Mouse (Mus musculus) right cerebral cortex, postnatal 14 days (tissue): ENCODE data around the gene Zdhhc9.

Experiments used
- DNase-seq: peaks from one replicate; pipeline ENCODE4 v3.0.0; 2022

Zdhhc9 gene

DNA sequence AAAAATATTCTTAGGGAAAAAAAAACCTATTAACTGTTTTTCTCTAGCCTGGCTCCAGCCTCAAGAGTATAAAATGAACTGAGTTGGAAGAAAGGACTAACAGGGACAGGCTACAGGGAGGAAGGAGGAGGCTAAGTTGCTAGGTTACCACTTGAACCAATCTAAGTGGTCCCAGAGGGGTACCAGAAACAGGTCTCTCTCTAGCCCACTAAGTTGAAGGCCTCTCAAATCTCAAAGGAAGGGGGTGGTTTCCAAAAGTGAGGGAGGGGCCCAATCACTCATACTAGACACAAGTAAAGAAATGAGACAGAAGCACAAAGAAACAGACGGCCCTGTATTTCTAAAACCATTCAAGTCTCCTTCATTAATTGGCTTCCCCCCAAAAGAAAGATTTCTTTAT lies 38.8 kb downstream of the Zdhhc9 start:
- no peak for DNase-seq

DNA sequence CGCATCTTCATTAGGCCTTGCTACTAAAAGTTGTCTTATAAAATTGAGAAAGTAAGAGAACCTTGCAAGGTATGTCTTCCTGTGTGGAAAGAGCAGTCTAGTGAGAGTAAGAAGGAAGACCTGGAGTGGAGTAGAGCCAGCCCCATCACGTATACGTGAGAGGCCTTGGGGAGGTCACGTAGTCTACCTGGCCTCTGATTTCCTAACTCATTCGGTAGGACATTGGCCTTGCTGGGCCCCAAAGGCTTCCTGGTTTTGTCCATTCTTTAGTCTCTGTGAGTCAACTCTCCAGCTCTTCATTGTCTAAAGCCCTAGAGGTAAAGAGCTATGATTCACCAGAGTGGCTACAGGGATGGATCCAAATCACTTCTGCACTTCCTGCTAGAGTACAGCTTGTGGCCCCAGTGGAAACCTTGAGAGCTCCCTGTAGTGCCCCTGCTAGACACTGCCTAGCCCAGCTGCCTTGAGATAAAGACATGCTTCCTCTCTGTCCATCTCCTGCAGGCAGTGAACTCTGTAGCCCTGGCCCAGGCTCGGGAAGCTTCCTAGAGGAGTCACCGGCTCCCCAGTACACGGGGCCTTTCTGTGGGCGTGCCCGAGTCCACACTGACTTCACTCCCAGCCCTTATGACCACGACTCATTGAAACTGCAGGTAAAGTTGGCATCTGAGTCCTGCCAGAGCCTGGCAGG lies 50.3 kb downstream of the Zdhhc9 start:
- DNase-seq, result no peak

DNA sequence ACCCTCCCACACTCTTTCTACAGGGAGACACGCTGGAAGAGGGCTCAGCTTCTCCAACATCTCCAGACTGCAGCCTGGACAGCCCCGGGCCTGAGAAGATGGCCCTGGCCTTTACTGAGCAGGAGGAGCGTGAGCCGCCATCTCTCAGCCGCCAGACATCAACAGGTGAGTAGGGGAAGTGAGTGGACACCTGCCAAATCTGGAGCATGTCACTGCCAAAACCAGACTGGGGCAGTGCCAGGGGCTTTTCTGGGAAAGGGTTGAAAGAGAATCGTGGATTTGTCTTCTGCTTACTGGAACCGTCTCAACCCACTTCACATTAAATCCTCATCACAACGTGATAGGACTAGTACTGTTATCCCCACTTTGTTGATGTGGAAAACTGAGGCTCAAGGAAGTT lies 51.3 kb downstream of the Zdhhc9 start:
- no peak for DNase-seq

DNA sequence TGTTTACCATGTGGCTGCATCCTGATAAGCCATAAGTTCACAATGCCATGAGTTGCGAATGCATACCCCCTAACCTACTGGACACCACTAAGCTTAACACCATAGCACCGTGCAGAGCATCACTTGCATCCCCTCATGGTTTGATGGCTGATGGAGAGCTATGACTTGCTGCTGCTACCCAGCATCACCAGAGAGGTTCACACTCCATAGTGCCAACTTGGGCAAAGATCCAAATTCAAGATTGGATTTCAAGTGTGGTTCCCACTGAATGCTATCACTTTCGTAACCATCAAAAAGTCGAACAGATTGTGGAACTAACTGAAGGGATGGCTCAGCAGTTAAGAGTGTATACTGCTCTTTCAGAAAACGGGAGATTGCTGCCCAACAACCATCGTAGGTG lies 53.2 kb downstream of the Zdhhc9 start:
- DNase-seq, result no peak

DNA sequence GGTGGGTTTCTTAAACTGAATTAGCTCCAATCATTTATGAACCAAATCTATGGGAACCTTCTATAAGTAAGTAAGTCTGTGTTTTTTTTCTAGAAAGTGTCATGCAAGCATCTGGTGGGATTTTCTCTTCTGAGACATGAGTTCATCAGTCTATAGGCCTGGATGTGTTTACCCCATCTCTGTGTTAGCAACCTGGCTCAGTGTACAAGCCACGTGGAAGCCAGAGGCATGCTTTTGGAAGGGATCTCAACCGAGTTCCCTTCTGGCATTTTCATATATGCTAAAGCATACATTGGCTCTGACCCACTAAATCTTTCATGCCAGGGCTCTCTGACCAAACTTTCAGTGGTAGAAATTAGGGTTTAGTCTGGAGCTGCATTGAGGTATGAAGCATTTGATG lies 54.7 kb downstream of the Zdhhc9 start:
- no peak for DNase-seq

DNA sequence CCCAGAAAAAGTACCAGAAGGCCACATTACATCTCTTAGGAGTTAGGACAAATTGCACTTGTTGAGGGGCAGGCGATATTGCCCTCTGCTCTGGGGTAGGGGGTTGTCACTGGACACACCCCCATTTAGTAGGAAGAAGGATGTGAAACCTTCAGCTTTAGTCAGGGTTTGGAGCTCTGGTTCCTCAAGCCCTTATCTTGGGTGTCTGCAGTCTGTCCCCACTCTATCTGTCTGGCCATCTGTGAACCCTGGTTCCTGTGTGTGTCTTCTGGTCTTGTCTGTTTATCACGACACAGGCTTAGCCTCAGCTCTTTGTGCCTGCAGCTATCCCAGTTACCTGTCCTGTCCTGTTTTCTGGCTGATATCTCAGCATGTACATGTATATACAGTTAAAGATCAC lies 55.3 kb downstream of the Zdhhc9 start:
- no peak for DNase-seq

DNA sequence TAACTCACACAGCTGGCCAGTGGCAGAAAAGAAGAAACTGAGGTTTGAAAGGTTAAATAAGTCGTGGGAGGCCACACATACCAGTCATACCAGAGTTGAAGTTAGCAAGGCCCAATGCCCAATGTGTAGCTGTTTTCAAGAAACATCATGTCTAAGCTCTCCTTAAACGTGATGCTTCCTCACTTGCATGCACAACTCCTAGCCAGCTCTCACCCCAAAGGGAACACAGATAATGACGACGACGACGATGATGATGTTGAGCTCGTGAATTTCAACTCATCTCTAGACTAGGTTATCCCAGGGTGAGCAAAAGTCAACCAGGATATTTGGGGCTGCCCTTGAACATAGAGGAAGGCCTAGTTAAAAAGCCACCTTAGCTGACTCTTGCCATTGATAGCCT lies 56.6 kb downstream of the Zdhhc9 start:
- no peak for DNase-seq

DNA sequence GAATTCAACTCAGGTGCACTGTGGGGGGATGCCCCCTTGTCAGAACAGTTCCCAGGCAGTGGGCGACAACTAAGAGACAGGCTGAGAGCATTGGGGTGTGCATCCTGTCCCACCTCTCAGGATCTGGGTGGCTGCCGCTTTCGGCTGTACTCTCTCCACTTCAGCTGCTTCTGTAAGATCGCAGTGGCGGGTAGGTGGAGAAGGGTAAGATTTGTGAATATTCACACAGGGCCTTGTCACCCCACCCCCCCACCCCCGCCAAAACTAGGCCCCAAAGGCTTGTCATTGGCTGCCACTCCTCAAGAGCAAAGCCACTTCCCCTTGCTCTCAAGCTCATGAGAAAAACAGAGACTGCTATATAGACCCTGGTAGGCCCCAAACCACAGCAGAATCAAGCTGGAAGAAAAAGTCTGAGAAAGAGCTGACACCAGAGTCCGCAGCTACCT lies 60.9 kb downstream of the Zdhhc9 start:
- no peak for DNase-seq

DNA sequence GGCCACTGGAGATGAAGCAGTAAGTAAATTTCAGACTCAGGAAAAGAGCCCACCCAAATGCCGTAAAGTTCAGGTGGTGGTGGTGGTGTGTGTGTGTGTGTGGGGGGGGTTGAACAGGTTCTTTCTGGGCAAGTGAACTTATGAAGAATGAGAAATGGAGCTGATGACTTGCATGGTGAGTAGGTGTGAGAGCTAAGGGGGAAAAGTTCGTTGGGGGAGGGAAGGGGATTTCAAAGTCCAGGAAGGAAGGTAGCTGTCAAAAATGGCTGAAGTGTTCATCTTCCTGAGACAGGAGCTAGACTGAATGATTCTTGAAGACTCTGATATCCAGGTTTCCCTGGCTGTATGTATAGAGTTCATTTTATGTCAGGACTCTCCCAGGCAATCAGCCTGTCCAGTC lies 61.5 kb downstream of the Zdhhc9 start:
- no peak for DNase-seq

DNA sequence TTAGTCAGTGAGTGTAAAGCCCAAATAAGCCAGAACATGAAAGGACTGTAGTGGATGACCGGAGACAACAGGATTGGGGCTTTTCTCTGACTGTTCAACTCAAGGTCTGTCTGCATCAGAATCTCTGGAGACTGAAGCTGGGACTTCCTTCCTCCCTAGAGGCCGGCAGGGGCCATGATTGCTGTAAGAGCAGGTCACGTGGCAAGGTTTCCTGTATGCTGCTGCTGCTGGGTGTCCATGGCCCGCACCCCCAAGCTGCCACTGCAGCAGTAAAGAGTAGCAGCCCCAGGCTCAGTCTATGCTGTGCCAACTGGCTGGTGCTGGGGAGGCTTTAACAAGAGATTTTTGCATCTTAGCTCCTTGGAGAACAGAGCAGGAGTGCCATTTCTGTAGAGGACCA lies 62.4 kb downstream of the Zdhhc9 start, which contains the start of gene Sash3:
Gene Sash3, plus strand, starts transcription at position 175 of the 400 bp plus-strand sequence.
- no peak for DNase-seq

DNA sequence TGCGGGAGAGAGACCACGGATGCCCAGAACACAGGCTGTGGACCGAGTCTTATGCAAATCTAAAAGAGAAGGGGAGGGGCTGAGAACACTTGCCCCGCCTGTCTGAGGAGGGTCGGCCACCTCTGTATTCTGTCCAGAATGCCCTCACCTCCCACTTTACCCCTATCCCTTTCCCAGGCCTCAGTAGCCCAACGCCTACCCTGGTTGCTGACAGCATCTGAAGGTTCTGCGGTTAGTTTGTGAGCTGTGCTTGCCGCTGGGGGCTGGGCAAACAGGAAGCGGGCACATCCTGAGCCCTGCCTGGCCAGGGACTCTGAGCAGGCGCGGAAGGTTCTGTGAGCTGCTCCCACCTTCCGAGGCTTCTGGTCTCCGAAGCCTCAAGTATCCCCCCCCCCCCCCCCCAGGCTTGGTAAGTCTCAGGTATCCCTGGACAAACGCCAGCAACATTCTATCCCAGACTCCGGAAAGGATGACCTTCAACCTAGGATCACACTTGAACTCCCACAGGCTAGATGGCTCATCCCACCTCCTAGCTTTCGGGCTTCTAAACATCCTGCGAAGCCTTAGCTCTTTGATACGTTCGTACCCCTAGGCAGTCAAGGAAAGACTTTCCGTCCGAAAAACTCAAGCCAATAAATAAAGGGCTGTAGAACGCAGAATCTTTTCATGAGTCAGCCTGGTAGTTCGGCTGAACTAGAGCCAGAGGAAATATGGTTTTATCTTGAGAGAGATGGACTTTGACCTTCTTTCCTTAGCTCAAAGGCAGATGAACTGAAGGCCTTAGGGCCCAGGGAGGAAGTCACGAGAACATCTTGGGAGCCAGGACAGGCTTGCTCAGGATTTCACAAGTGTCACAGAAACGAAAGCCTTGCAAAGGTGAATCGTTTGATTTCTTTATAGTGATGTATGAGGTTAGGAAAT lies 65.0 kb downstream of the Zdhhc9 start:
- DNase-seq, result no peak

DNA sequence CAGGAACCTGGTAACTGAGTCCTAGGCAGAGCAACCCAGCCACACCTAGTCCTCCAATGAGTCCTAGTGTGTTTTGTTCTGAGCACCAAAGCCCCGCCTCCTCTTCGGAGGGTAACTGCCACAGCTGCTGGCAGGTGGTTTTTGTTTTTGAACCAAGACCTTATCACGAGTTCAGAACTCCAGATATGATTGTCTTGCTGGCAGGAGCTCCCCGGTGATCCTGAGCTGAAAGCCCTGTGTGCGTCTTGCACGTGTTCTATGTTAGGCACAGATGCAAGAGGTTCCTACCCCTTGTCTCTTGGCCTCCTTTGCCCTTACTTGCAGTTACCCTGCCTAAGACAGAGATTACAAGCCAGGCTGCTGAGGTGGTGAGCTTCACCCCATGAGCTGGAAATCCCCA lies 67.2 kb downstream of the Zdhhc9 start:
- no peak for DNase-seq

DNA sequence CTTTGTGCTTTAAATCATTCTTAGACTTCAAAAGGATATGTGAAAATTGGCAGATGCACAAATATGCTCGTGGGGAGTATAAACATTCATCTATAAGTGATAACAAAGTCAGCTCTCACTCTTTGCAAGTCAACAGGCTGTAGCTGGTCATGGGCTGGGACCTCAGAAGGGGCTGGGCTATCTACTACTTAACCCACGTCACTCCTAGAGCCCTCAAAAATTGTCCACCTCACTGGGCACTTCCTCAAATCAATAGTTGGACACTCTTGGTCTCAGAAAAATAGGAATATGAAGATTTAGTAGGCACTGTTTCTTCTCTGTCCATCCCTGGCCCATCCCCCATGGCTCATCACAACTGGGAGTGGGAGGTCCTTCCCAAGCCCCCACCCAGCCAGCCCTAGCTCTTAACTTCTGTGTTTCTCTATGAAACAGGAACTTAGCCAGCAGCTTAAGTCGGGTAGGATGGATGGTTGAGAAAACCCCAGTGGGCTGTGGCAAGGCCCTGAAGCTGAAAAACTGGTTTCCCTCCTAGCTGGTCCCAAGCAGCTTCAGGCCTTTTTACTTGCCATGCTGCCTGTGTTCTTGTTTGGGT lies 68.3 kb downstream of the Zdhhc9 start:
- DNase-seq, result no peak

DNA sequence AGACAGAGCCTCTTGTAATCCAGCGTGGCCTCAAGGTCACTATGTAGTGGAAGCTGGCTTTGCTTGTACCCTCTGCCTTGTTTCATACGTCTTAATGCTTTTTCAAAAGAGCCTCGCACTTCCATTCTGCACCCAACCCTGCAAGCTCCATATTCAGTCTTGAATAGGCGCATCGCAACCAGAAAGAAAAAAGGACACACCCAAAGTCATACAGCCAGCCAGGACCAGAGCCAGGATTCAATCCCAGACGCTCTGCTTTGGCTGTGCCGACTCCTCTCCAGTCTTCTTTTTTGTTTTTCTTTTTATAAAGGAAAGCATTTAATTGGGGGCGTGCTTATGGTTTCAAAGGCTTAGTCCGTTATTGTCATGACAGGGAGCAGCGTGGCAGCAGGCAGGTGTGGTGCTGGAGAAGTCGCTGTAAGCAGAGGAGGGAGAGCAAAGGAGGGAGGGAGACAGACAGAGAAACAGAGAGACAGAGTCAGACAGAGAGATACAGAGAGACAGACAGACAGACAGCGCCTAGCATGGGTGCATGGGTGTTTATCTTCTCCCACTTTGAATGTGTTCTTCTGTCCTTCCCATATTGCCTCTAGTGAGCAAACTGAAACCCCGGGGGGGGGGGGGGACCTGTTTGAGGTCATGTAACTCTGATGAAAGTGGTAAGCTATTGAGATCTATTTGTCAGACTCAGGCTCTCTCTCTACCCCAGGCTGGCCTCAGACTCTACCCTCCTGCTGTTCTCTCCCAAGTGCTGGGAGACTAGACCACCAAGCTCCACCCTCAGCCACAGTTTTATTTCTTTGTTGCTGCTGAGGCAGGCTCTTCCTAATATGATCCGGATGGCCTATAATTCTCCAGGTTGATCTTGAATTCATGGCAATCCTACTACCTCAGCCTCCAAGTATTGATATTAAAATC lies 69.1 kb downstream of the Zdhhc9 start:
- DNase-seq, result no peak

DNA sequence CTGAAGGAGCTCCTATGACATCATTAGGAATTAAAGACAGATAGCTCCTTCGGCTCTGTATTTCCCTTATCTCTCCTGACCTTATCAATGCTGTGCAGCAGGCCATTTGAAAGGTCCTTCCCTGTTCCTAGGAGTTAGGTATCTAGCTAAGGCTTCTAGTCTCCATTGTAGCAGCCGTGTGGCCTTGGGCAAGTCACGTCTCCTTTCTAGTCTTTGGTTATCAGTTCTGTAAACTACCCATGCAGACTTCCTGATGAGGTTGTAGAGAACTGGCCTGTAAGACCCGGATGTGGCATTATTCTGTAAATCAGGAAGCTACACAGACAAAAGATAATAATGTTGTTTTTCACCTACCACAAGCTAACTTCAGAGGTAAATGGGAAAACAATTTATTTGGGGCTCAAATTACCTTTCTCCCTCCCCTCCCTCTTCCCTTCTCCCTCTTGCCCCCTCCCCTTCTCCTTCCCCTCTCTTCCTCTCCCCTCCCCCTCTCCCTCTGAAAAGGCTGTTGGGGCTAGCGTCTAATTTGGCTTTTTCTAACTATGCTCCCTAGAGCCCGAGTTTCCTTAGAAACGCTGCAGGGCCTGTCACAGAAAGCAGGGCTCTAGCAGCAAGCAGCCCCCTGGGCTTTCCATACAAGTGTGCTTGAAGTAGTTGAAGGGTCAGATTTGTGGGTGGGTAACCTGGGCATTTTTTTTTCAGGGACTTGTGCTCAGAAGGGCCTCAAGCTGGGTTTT lies 70.0 kb downstream of the Zdhhc9 start:
- no peak for DNase-seq

DNA sequence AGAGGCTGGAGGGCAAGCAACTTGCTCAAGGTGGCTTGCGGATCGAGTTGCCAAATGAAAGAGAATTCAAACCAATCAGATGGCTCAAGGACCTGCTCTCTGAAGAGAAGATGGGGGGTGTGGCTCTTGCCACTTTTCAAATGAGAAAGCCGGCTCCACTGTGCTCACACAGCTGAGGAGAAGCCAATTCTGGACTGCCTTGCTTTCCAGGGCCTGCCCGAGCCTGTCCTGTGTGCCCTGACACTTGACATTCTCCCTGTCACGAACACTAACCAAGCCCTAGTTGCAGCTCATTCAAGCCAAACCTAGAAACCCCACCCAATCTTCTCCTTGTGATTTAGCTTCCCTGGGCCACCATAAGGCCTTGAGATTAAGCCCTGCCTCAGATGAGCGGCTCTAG lies 70.7 kb downstream of the Zdhhc9 start:
- no peak for DNase-seq

DNA sequence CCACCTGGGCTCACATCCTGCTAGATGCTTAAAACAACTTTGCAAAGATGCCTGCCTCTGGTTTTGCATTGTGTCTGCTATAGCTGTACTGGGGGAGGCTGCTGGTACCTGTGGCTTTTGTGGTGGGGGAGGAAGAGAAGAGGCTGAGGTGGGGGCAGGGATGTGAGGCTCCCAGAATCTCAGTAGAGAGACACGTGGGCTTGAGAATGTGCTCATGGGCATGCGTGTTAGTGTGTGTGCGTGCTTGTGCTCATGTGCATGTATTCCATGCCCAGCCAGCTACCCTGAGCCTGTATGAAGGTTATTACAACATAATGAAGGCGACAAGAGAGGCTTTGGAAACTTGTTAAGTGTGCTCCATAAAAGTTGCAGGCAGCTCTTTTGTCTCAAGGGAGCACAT lies 71.7 kb downstream of the Zdhhc9 start:
- DNase-seq, result no peak

DNA sequence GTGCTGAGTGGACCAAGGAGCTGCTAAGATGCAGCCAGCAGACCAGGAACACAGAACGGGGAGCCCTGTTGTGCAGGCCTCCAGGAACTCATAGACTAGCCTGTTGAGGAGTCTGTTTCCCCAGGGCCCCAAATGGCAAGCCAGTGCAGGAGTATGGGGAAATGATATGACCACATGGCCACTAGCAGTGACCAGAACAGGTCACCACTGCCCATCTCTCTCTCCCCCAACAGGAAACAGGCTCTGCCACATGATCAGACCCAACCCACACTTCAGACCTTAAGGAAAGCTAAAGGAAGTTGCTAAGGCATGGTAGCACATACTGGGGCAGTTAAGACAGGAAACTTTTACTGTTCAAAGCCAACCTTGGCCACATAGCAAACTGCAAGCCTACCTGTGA lies 79.5 kb downstream of the Zdhhc9 start:
- DNase-seq, result no peak

DNA sequence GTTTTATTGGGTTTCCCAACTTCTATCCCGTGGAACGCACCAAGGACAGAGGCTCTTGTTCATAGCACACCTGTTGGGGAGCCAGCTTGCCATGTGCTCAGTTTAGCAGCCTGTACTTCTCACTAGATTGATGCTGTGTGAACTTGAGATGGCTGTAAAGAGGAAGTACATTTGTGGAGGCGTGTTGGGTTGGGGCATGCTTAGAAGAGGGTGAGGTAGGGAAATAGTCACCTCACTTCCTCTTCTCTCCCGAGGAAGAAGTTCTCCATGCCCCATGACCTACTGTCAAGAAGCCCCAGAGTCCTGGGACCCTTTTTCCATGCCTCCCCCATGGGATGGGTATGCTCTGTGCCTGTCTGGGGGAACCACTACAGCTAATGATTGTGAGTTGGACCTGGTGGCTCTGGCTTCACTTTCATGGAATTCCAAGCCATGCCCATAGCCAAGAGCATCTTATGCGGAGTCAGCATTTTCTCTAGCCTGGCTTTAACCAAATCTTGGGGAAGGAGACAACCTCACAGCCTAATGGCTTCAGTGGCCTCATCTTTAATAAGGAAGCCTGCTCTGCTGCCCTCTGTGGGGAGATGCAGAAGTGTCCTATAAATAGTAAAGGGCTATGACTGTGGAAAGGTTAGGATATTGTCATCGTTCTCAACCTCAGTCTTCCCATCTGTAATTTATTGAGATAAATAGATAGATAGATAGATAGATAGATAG lies 81.0 kb downstream of the Zdhhc9 start:
- DNase-seq, result no peak

DNA sequence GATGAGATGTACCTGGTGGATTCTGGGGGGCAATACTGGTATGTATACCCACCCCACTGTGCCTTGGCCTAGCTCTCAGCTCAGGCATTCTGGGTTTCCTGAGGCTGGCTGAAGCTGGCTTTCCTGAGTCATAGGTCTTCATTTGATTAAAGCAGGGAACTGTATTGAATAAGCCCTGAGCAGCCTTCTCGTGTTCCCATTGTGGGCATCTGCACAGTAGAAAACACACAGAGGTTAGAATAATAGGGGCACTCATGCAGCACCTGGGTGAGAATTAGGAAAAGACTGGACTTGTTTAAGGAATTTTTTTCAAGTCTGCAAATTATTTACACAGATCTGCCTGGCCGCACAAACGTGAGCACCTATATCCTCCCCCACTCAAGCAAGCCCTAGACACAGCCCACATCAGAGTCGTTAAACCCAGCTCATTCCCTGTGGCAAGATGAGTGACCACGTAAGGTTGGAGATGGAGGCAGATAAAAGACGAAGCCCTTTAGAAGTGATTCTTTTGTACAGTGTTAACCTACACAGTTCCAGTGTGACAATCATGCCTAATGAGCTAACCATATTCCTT lies 81.7 kb downstream of the Zdhhc9 start:
- DNase-seq, result no peak
